Mouse (Mus musculus): ENCODE measurements around the gene Usp29.

DNA sequence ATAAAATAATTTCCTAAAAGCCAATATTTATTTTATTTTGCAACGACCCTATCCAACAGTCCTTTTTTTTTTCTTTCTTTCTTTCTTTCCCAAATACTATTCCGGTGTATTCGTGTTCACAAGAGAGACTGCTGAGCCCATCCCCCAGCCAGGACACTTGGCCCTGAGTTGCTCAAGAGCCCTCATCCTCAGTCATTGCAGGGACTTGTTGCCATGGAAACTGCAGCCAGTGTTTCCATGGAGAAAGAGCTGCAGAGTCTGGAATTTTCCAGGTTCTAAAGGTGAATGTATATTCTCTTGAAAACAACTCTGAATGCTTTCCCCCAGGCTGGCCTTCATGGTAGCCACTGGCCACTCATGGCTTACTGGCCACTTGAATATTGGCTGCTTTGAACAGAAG lies 80.2 kb downstream of the Usp29 start:
- TF ChIP-seq POLR2A (IDR thresholded peaks at IDR 0.05; ENCODE audit: borderline replicate concordance, insufficient read depth, low read length) (no peak), CTCF (IDR thresholded peaks at IDR 0.05; ENCODE audit: borderline replicate concordance, insufficient read depth, low read depth, low read length) (no peak)

Measured in cerebellum, adult 2 months (tissue).